Mouse (Mus musculus) spleen, adult 12 weeks (tissue): Measurements from ENCODE around the gene Fto.

Experiments
- DNase-seq: peaks from one replicate; pipeline ENCODE4 v3.0.0; 2022; ENCODE audit warnings: low spot score

Fto gene

GRCm38 (mm10) chr8:91498611-91499010 lies 185.3 kb downstream of the Fto start:
- no peak for DNase-seq

GRCm38 (mm10) chr8:91499303-91499702 lies 186.0 kb downstream of the Fto start:
- no peak for DNase-seq

- no peak for DNase-seq
These were observed 188.8 kb downstream of the Fto start for GRCm38 (mm10) chr8:91501960-91502600.

- no peak for DNase-seq
These were observed 189.5 kb downstream of the Fto start for GRCm38 (mm10) chr8:91502791-91503190.

GRCm38 (mm10) chr8:91504360-91504759 lies 191.0 kb downstream of the Fto start:
- DNase-seq, result no peak

- DNase-seq, result no peak
These were observed 191.6 kb downstream of the Fto start for GRCm38 (mm10) chr8:91504891-91505290.

GRCm38 (mm10) chr8:91505411-91505954 lies 192.2 kb downstream of the Fto start:
- DNase-seq, result no peak

- no peak for DNase-seq
These were observed 192.8 kb downstream of the Fto start for GRCm38 (mm10) chr8:91505997-91506672.

- DNase-seq, result no peak
These were observed 193.4 kb downstream of the Fto start for GRCm38 (mm10) chr8:91506682-91507257.

GRCm38 (mm10) chr8:91507681-91508097 lies 194.4 kb downstream of the Fto start:
- DNase-seq, result no peak

GRCm38 (mm10) chr8:91508284-91508683 lies 195.0 kb downstream of the Fto start:
- DNase-seq, result no peak

GRCm38 (mm10) chr8:91509206-91509899 lies 196.0 kb downstream of the Fto start:
- no peak for DNase-seq

GRCm38 (mm10) chr8:91509900-91510260 lies 196.6 kb downstream of the Fto start:
- DNase-seq, result no peak

- no peak for DNase-seq
These were observed 197.4 kb downstream of the Fto start for GRCm38 (mm10) chr8:91510716-91511115.

- no peak for DNase-seq
These were observed 198.6 kb downstream of the Fto start for GRCm38 (mm10) chr8:91511943-91512342.

- DNase-seq, result no peak
These were observed 201.6 kb downstream of the Fto start for GRCm38 (mm10) chr8:91514752-91515478.

GRCm38 (mm10) chr8:91516422-91516821 lies 203.1 kb downstream of the Fto start:
- DNase-seq, result no peak

- DNase-seq, result no peak
These were observed 204.8 kb downstream of the Fto start for GRCm38 (mm10) chr8:91518085-91518484.

GRCm38 (mm10) chr8:91522201-91522600 lies 208.9 kb downstream of the Fto start:
- no peak for DNase-seq

- DNase-seq, result no peak
These were observed 210.9 kb downstream of the Fto start for GRCm38 (mm10) chr8:91524056-91524864.

GRCm38 (mm10) chr8:91524865-91525250 lies 211.5 kb downstream of the Fto start:
- DNase-seq, result no peak
